Mouse (Mus musculus) forebrain, embryonic 12.5 days (tissue): ENCODE measurements around the gene Fancl. TPM values are rescaled to one million over a fixed set of nuclear protein-coding genes. Genes with fewer than 3 reads are reported as not detected.
A peak's percentile ranks its signal among the peaks of the same experiment; 100 is the strongest.
"Not testable (repeated sequence)": the region's sequence is repeated elsewhere in the genome, so short reads cannot be mapped to it uniquely, and the experiment has no call there.

Source experiments
- ATAC-seq: fragments of 200-750 bp; cut with Nextera tagmentation; 2 replicates; pipeline ENCODE4 v1.8.0; 2017; ENCODE audit warnings: moderate TSS enrichment; ENCODE audit not compliant: low FRiP score
- H3K27ac ChIP-seq: fragments of 300-500 bp; sonication (generic); 2 replicates; pipeline ENCODE4 v1.5.1; 2016; ENCODE audit warnings: mild to moderate bottlenecking
- H3K27me3 ChIP-seq: fragments of 300-500 bp; sonication (generic); 2 replicates; pipeline ENCODE4 v1.6.1; 2016; ENCODE audit warnings: mild to moderate bottlenecking
- H3K36me3 ChIP-seq: fragments of 300-500 bp; sonication (generic); replicated peaks from 2 replicates; pipeline ENCODE4 v1.6.1; 2016; ENCODE audit warnings: mild to moderate bottlenecking
- H3K4me1 ChIP-seq: fragments of 300-500 bp; sonication (generic); 2 replicates; pipeline ENCODE4 v1.6.1; 2016
- H3K4me2 ChIP-seq: fragments of 300-500 bp; sonication (generic); 2 replicates; pipeline ENCODE4 v1.6.1; 2016; ENCODE audit warnings: mild to moderate bottlenecking, moderate library complexity
- H3K4me3 ChIP-seq: fragments of 300-500 bp; sonication (generic); replicated peaks from 2 replicates; pipeline ENCODE4 v1.5.1; 2016; ENCODE audit warnings: mild to moderate bottlenecking
- H3K9ac ChIP-seq: fragments of 300-500 bp; sonication (generic); 2 replicates; pipeline ENCODE4 v1.6.1; 2016; ENCODE audit warnings: mild to moderate bottlenecking
- H3K9me3 ChIP-seq: fragments of 300-500 bp; sonication (generic); 2 replicates; pipeline ENCODE4 v1.6.1; 2016
- WGBS: fragments of 180-500 bp; shearing (Covaris S2); methylation state at CpG from one replicate; pipeline ENCODE4 v1.1.7; 2016; 5-methylcytosine and 5-hydroxymethylcytosine counted together
- polyA plus RNA-seq: library from polyadenylated mRNA; unstranded; fragments of >200 nt; fragmentation: Nextera tagmentation; extraction: Ambion mirVana; gene quantifications from 2 replicates; pipeline ENCODE4 v1.2.1, GENCODE M21; 2016

Fancl gene
- 23.6 and 25.0 TPM in 2 replicates for polyA plus RNA-seq

- Histone ChIP-seq H3K27ac (peak within 1 kb of the TSS; percentile 75), H3K4me3 (peak within 1 kb of the TSS; percentile 67), H3K4me2 (peak within 1 kb of the TSS; percentile 59), H3K27me3 (no peaks in the 10 kb centered on the region), H3K4me1 (0 out of 2 replicates have a peak, but pooled peaks cover 3% of the 10 kb centered on the region), H3K9me3 (no peaks in the 10 kb centered on the region), H3K36me3 (no peaks in the 10 kb centered on the region), H3K9ac (peak within 1 kb of the TSS; percentile 68)
- ATAC-seq: no peak
- WGBS: 96% methylated on average over 2 of the region's 2 CpGs
Observed at GRCm38 (mm10) chr11:26385971-26386370, at the start of gene Fancl. Fancl (plus strand) TSS chr11:26386135.

GRCm38 (mm10) chr11:26336848-26337247 lies 49.1 kb upstream of the Fancl start:
- no peak for ATAC-seq
- Histone ChIP-seq H3K36me3 (no peaks in the 10 kb centered on the region), H3K9me3 (no peaks in the 10 kb centered on the region), H3K4me3 (no peak overlapping the region), H3K27me3 (no peaks in the 10 kb centered on the region), H3K4me2 (no peak overlapping the region), H3K27ac (no peak overlapping the region), H3K9ac (no peak overlapping the region), H3K4me1 (no peaks in the 10 kb centered on the region)
- 84% methylated on average over 3 of the region's 3 CpGs for WGBS

- 89% methylated on average over 2 of the region's 2 CpGs for whole genome bisulfite sequencing
- not testable (repeated sequence) for H3K4me2 ChIP-seq, ATAC-seq, H3K36me3 ChIP-seq, H3K9ac ChIP-seq, H3K27me3 ChIP-seq, H3K27ac ChIP-seq, H3K9me3 ChIP-seq, H3K4me1 ChIP-seq, H3K4me3 ChIP-seq
Observed at GRCm38 (mm10) chr11:26370176-26370575, 15.8 kb upstream of the Fancl start.

GRCm38 (mm10) chr11:26371980-26372379 lies 14.0 kb upstream of the Fancl start:
- not testable (repeated sequence) for H3K9me3 ChIP-seq, H3K4me3 ChIP-seq, H3K4me2 ChIP-seq, ATAC-seq, H3K36me3 ChIP-seq, H3K9ac ChIP-seq, H3K4me1 ChIP-seq, H3K27ac ChIP-seq, H3K27me3 ChIP-seq
- 21% methylated on average over 1 of the region's 1 CpGs for WGBS

GRCm38 (mm10) chr11:26374132-26374531 lies 11.8 kb upstream of the Fancl start:
- no peak overlapping the region for H3K4me3 ChIP-seq
- H3K27me3 ChIP-seq: no peaks in the 10 kb centered on the region
- H3K9me3 ChIP-seq: no peaks in the 10 kb centered on the region
- H3K9ac ChIP-seq: no peak overlapping the region
- H3K4me1 ChIP-seq: no peaks in the 10 kb centered on the region
- no peak for ATAC-seq
- WGBS: 93% methylated on average over 2 of the region's 2 CpGs
- H3K4me2 ChIP-seq: no peak overlapping the region
- no peaks in the 10 kb centered on the region for H3K36me3 ChIP-seq
- H3K27ac ChIP-seq: no peak overlapping the region

- Histone ChIP-seq H3K36me3 (no peaks in the 10 kb centered on the region), H3K27me3 (no peaks in the 10 kb centered on the region), H3K9ac (no peak overlapping the region), H3K27ac (no peak overlapping the region), H3K4me1 (no peaks in the 10 kb centered on the region), H3K9me3 (no peaks in the 10 kb centered on the region), H3K4me2 (no peak overlapping the region), H3K4me3 (no peak overlapping the region)
- no peak for ATAC-seq
- WGBS: 83% methylated on average over 2 of the region's 2 CpGs
Observed at GRCm38 (mm10) chr11:26378074-26378473, 7.9 kb upstream of the Fancl start.

- no peak overlapping the region for H3K27ac ChIP-seq
- no peaks in the 10 kb centered on the region for H3K4me1 ChIP-seq
- 87% methylated on average over 6 of the region's 6 CpGs for WGBS
- no peaks in the 10 kb centered on the region for H3K9me3 ChIP-seq
- no peak overlapping the region for H3K4me3 ChIP-seq
- H3K4me2 ChIP-seq: no peak overlapping the region
- no peaks in the 10 kb centered on the region for H3K27me3 ChIP-seq
- H3K36me3 ChIP-seq: no peaks in the 10 kb centered on the region
- ATAC-seq: no peak
- H3K9ac ChIP-seq: no peak overlapping the region
Observed at GRCm38 (mm10) chr11:26381499-26381898, 4.4 kb upstream of the Fancl start.

- Histone ChIP-seq H3K27me3 (no peaks in the 10 kb centered on the region), H3K4me2 (peak overlapping the region; percentile 59), H3K9ac (peak overlapping the region; percentile 68), H3K4me3 (peak overlapping the region; percentile 67), H3K36me3 (no peaks in the 10 kb centered on the region), H3K27ac (no peak overlapping the region), H3K9me3 (no peaks in the 10 kb centered on the region), H3K4me1 (0 out of 2 replicates have a peak, but pooled peaks cover 3% of the 10 kb centered on the region)
- ATAC-seq: peak; percentile 34
- 59% methylated on average over 2 of the region's 2 CpGs for WGBS
Observed at GRCm38 (mm10) chr11:26386678-26387077, 743 bp downstream of the Fancl start.

- Histone ChIP-seq H3K36me3 (no peaks in the 10 kb centered on the region), H3K9me3 (no peaks in the 10 kb centered on the region), H3K4me1 (0 out of 2 replicates have a peak, but pooled peaks cover 3% of the 10 kb centered on the region), H3K27ac (peak overlapping the region; percentile 75), H3K9ac (peak overlapping the region; percentile 68), H3K4me3 (peak overlapping the region; percentile 67), H3K27me3 (no peaks in the 10 kb centered on the region), H3K4me2 (peak overlapping the region; percentile 59)
- peak; percentile 100 for ATAC-seq
- under 1% methylated on average over 42 of the region's 42 CpGs for WGBS
Observed at GRCm38 (mm10) chr11:26387087-26387611, 1.2 kb downstream of the Fancl start.

- no peaks in the 10 kb centered on the region for H3K36me3 ChIP-seq
- no peak overlapping the region for H3K4me3 ChIP-seq
- H3K9ac ChIP-seq: no peak overlapping the region
- H3K27me3 ChIP-seq: no peaks in the 10 kb centered on the region
- 58% methylated on average over 3 of the region's 3 CpGs for WGBS
- no peak overlapping the region for H3K27ac ChIP-seq
- no peaks in the 10 kb centered on the region for H3K9me3 ChIP-seq
- H3K4me1 ChIP-seq: no peaks in the 10 kb centered on the region
- no peak for ATAC-seq
- H3K4me2 ChIP-seq: no peak overlapping the region
Observed at GRCm38 (mm10) chr11:26395561-26395960, 9.6 kb downstream of the Fancl start.

- no peaks in the 10 kb centered on the region for H3K27me3 ChIP-seq
- H3K9ac ChIP-seq: no peak overlapping the region
- 93% methylated on average over 3 of the region's 3 CpGs for WGBS
- H3K4me2 ChIP-seq: no peak overlapping the region
- no peaks in the 10 kb centered on the region for H3K9me3 ChIP-seq
- ATAC-seq: no peak
- H3K4me1 ChIP-seq: no peaks in the 10 kb centered on the region
- H3K27ac ChIP-seq: no peak overlapping the region
- no peaks in the 10 kb centered on the region for H3K36me3 ChIP-seq
- no peak overlapping the region for H3K4me3 ChIP-seq
Observed at GRCm38 (mm10) chr11:26412972-26413371, 27.0 kb downstream of the Fancl start.

GRCm38 (mm10) chr11:26421472-26421871 lies 35.5 kb downstream of the Fancl start:
- H3K27me3 ChIP-seq: no peaks in the 10 kb centered on the region
- no peaks in the 10 kb centered on the region for H3K9me3 ChIP-seq
- no peak overlapping the region for H3K4me2 ChIP-seq
- no peaks in the 10 kb centered on the region for H3K4me1 ChIP-seq
- no peak overlapping the region for H3K27ac ChIP-seq
- H3K9ac ChIP-seq: no peak overlapping the region
- 90% methylated on average over 2 of the region's 2 CpGs for WGBS
- H3K4me3 ChIP-seq: no peak overlapping the region
- ATAC-seq: no peak
- 0 out of 2 replicates have a peak, but pooled peaks cover 3% of the 10 kb centered on the region for H3K36me3 ChIP-seq

GRCm38 (mm10) chr11:26434229-26434628 lies 48.3 kb downstream of the Fancl start:
- no peak overlapping the region for H3K4me3 ChIP-seq
- H3K36me3 ChIP-seq: no peaks in the 10 kb centered on the region
- no peak overlapping the region for H3K9ac ChIP-seq
- H3K4me2 ChIP-seq: no peak overlapping the region
- H3K9me3 ChIP-seq: no peaks in the 10 kb centered on the region
- H3K27ac ChIP-seq: no peak overlapping the region
- no peaks in the 10 kb centered on the region for H3K27me3 ChIP-seq
- no peaks in the 10 kb centered on the region for H3K4me1 ChIP-seq
- ATAC-seq: no peak
